Mouse (Mus musculus) liver, embryonic 11.5 days (tissue): Measurements from ENCODE around the gene Capn9. TPM values are rescaled to one million over a fixed set of nuclear protein-coding genes. Genes with fewer than 3 reads are reported as not detected.

Source experiments
- ATAC-seq: fragments of 200-750 bp; cut with Nextera tagmentation; replicated peaks from 2 replicates; pipeline ENCODE4 v1.8.0; 2017; ENCODE audit warnings: moderate number of reproducible peaks, mild to moderate bottlenecking, moderate TSS enrichment, moderate library complexity; ENCODE audit not compliant: low FRiP score
- DNase-seq: peaks from one replicate; pipeline ENCODE4 v3.0.0-alpha.2; 2017; ENCODE audit warnings: low spot score
- H3K27ac ChIP-seq: fragments of 300-500 bp; sonication (generic); 2 replicates; pipeline ENCODE4 v1.5.1; 2014; ENCODE audit warnings: mild to moderate bottlenecking, low read depth, low read length, control low read depth
- H3K27me3 ChIP-seq: fragments of 300-500 bp; sonication (generic); replicated peaks from 2 replicates; pipeline ENCODE4 v1.6.1; 2014; ENCODE audit warnings: low read length, mixed read lengths; ENCODE audit not compliant: control insufficient read depth, insufficient read depth
- H3K36me3 ChIP-seq: fragments of 300-500 bp; sonication (generic); 2 replicates; pipeline ENCODE4 v1.6.1; 2014; ENCODE audit warnings: mild to moderate bottlenecking, low read length, moderate library complexity, mixed read lengths; ENCODE audit not compliant: control insufficient read depth, insufficient read depth
- H3K4me1 ChIP-seq: fragments of 300-500 bp; sonication (generic); replicated peaks from 2 replicates; pipeline ENCODE4 v1.6.1; 2014; ENCODE audit warnings: low read length, mixed read lengths; ENCODE audit not compliant: control insufficient read depth, insufficient read depth
- H3K4me2 ChIP-seq: fragments of 300-500 bp; sonication (generic); 2 replicates; pipeline ENCODE4 v1.6.1; 2014; ENCODE audit warnings: mild to moderate bottlenecking, control low read depth, moderate library complexity
- H3K4me3 ChIP-seq: fragments of 300-500 bp; sonication (generic); 2 replicates; pipeline ENCODE4 v1.5.1; 2014; ENCODE audit warnings: low read depth, low read length, control low read depth
- H3K9ac ChIP-seq: fragments of 300-500 bp; sonication (generic); 2 replicates; pipeline ENCODE4 v1.6.1; 2014; ENCODE audit warnings: low read depth, low read length, control low read depth
- H3K9me3 ChIP-seq: fragments of 300-500 bp; sonication (generic); 2 replicates; pipeline ENCODE4 v1.6.1; 2016; ENCODE audit warnings: low read length, inconsistent platforms, mixed read lengths; ENCODE audit not compliant: control insufficient read depth
- WGBS: fragments of 180-500 bp; shearing (Covaris S2); extraction: QIAGEN DNeasy Blood & Tissue Kit; methylation state at CpG from one replicate; pipeline ENCODE4 v1.1.7; 2014; 5-methylcytosine and 5-hydroxymethylcytosine counted together
- polyA plus RNA-seq: library from polyadenylated mRNA; unstranded; fragments of >200 nt; fragmentation: Nextera tagmentation; extraction: Ambion mirVana; gene quantifications from 2 replicates; pipeline ENCODE4 v1.2.1, GENCODE M21; 2014

Gene Capn9
- not detected in 2 replicates for polyA plus RNA-seq

GRCm38 (mm10) chr8:124575811-124576210, at the start of gene Capn9:
Gene Capn9, plus strand, starts transcription at chr8:124576111.
- H3K36me3 ChIP-seq = no peaks in the 10 kb centered on the region
- no peak for DNase-seq
- no peaks in the 10 kb centered on the region for H3K27me3 ChIP-seq
- H3K9ac ChIP-seq = no peak within 1 kb of the TSS
- no peaks in the 10 kb centered on the region for H3K9me3 ChIP-seq
- H3K4me3 ChIP-seq = no peak within 1 kb of the TSS
- 0 out of 2 replicates have a peak, but pooled peaks cover 2% of the 10 kb centered on the region for H3K4me1 ChIP-seq
- no peak within 1 kb of the TSS for H3K4me2 ChIP-seq
- WGBS = 79% methylated on average over 8 of the region's 8 CpGs
- no peak for ATAC-seq
- no peak within 1 kb of the TSS for H3K27ac ChIP-seq

GRCm38 (mm10) chr8:124526261-124526660, 49.6 kb upstream of the Capn9 start:
- no peak for ATAC-seq
- no peak overlapping the region for H3K4me3 ChIP-seq
- H3K9ac ChIP-seq = no peak overlapping the region
- no peaks in the 10 kb centered on the region for H3K27me3 ChIP-seq
- 93% methylated on average over 11 of the region's 11 CpGs for WGBS
- no peak for DNase-seq
- H3K27ac ChIP-seq = no peak overlapping the region
- H3K9me3 ChIP-seq = no peaks in the 10 kb centered on the region
- no peak overlapping the region for H3K4me2 ChIP-seq
- peaks cover 15% of the 10 kb centered on the region for H3K36me3 ChIP-seq
- H3K4me1 ChIP-seq = peaks cover 10% of the 10 kb centered on the region

- no peak overlapping the region for H3K4me2 ChIP-seq
- ATAC-seq (no peak), DNase-seq (no peak)
- 88% methylated on average over 14 of the region's 14 CpGs for WGBS
- H3K9me3 ChIP-seq = no peaks in the 10 kb centered on the region
- no peaks in the 10 kb centered on the region for H3K27me3 ChIP-seq
- no peak overlapping the region for H3K27ac ChIP-seq
- peaks cover 34% of the 10 kb centered on the region for H3K36me3 ChIP-seq
- H3K4me3 ChIP-seq = no peak overlapping the region
- no peaks in the 10 kb centered on the region for H3K4me1 ChIP-seq
- H3K9ac ChIP-seq = no peak overlapping the region
Measured at GRCm38 (mm10) chr8:124530076-124530475, 45.8 kb upstream of the Capn9 start.

- Histone ChIP-seq H3K9me3 (no peaks in the 10 kb centered on the region), H3K4me2 (no peak overlapping the region), H3K4me1 (no peaks in the 10 kb centered on the region), H3K9ac (no peak overlapping the region), H3K4me3 (no peak overlapping the region), H3K27me3 (no peaks in the 10 kb centered on the region), H3K36me3 (peaks cover 34% of the 10 kb centered on the region), H3K27ac (no peak overlapping the region)
- DNase-seq = no peak
- no peak for ATAC-seq
- WGBS = 89% methylated on average over 7 of the region's 7 CpGs
Measured at GRCm38 (mm10) chr8:124530556-124530955, 45.4 kb upstream of the Capn9 start.

- H3K27ac ChIP-seq = no peak overlapping the region
- WGBS = 82% methylated on average over 4 of the region's 4 CpGs
- no peak overlapping the region for H3K4me3 ChIP-seq
- no peak overlapping the region for H3K4me2 ChIP-seq
- no peak for DNase-seq
- no peaks in the 10 kb centered on the region for H3K9me3 ChIP-seq
- peaks cover 31% of the 10 kb centered on the region for H3K36me3 ChIP-seq
- no peak overlapping the region for H3K9ac ChIP-seq
- no peaks in the 10 kb centered on the region for H3K4me1 ChIP-seq
- no peak for ATAC-seq
- H3K27me3 ChIP-seq = no peaks in the 10 kb centered on the region
Measured at GRCm38 (mm10) chr8:124530996-124531395, 44.9 kb upstream of the Capn9 start.

- H3K36me3 ChIP-seq = peaks cover 26% of the 10 kb centered on the region
- no peak overlapping the region for H3K4me3 ChIP-seq
- no peaks in the 10 kb centered on the region for H3K4me1 ChIP-seq
- H3K27me3 ChIP-seq = no peaks in the 10 kb centered on the region
- 90% methylated on average over 3 of the region's 3 CpGs for WGBS
- H3K9ac ChIP-seq = no peak overlapping the region
- no peak for ATAC-seq
- no peaks in the 10 kb centered on the region for H3K9me3 ChIP-seq
- H3K27ac ChIP-seq = no peak overlapping the region
- DNase-seq = no peak
- H3K4me2 ChIP-seq = no peak overlapping the region
Measured at GRCm38 (mm10) chr8:124532626-124533025, 43.3 kb upstream of the Capn9 start.

- H3K27ac ChIP-seq = no peak overlapping the region
- H3K4me2 ChIP-seq = no peak overlapping the region
- no peaks in the 10 kb centered on the region for H3K27me3 ChIP-seq
- H3K4me3 ChIP-seq = no peak overlapping the region
- DNase-seq (no peak), ATAC-seq (no peak)
- 88% methylated on average over 5 of the region's 5 CpGs for WGBS
- no peaks in the 10 kb centered on the region for H3K9me3 ChIP-seq
- no peak overlapping the region for H3K9ac ChIP-seq
- H3K4me1 ChIP-seq = no peaks in the 10 kb centered on the region
- peaks cover 19% of the 10 kb centered on the region for H3K36me3 ChIP-seq
Measured at GRCm38 (mm10) chr8:124535451-124535850, 40.5 kb upstream of the Capn9 start.

DNA sequence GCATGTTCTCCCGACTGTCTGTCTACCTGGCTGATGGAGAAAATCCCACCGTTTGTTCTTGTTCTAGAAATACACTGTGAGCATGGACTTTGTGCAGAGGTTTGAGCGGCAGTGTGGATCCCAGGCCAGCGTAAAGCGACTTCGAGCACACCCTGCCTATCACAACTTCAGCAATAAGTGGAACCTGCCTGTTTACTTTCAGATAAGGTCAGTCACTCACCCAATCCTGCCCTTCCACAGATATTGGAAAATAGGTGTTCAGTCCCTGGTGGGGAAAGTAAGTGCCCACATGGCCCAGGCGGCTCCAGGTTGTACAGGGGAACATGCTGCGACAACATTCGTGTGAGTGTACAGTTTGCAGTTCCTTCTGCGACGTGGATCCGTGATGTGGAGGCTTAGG, 35.0 kb upstream of the Capn9 start:
- H3K9ac ChIP-seq = no peak overlapping the region
- H3K36me3 ChIP-seq = peaks cover 29% of the 10 kb centered on the region; the same call in 1 of the 2 replicates

GRCm38 (mm10) chr8:124542001-124542400, 33.9 kb upstream of the Capn9 start:
- peaks cover 35% of the 10 kb centered on the region; the same call in 1 of the 2 replicates for H3K36me3 ChIP-seq
- DNase-seq = no peak
- no peak for ATAC-seq
- H3K4me1 ChIP-seq = no peaks in the 10 kb centered on the region
- H3K9me3 ChIP-seq = no peaks in the 10 kb centered on the region
- no peak overlapping the region for H3K27ac ChIP-seq
- no peak overlapping the region for H3K9ac ChIP-seq
- no peak overlapping the region for H3K4me2 ChIP-seq
- no peak overlapping the region for H3K4me3 ChIP-seq
- H3K27me3 ChIP-seq = no peaks in the 10 kb centered on the region
- WGBS = 91% methylated on average over 4 of the region's 4 CpGs

More for the DNA sequence above, 35.0 kb upstream of the Capn9 start:
- Histone ChIP-seq H3K4me1 (no peaks in the 10 kb centered on the region), H3K27me3 (no peaks in the 10 kb centered on the region), H3K4me3 (no peak overlapping the region), H3K4me2 (no peak overlapping the region), H3K9me3 (no peaks in the 10 kb centered on the region), H3K27ac (no peak overlapping the region)
- no peak for ATAC-seq
- WGBS = 87% methylated on average over 12 of the region's 12 CpGs
- no peak for DNase-seq
